Mouse (Mus musculus) activated CD4-positive, CD25-positive, alpha-beta regulatory T cell (primary cell): Measurements from ENCODE around the gene Lrrc73. TPM values are rescaled to one million over a fixed set of nuclear protein-coding genes. Genes with fewer than 3 reads are reported as not detected.

Source experiments
- polyA plus RNA-seq, 2 experiments: library from polyadenylated mRNA; unstranded; fragments of 100-300 nt; shearing (Covaris generic); gene quantifications; one replicate each; pipeline ENCODE4 v1.2.1; 2017

Gene Lrrc73
- polyA plus RNA-seq: under 1 TPM; 0.18 to 0.33 TPM

DNA sequence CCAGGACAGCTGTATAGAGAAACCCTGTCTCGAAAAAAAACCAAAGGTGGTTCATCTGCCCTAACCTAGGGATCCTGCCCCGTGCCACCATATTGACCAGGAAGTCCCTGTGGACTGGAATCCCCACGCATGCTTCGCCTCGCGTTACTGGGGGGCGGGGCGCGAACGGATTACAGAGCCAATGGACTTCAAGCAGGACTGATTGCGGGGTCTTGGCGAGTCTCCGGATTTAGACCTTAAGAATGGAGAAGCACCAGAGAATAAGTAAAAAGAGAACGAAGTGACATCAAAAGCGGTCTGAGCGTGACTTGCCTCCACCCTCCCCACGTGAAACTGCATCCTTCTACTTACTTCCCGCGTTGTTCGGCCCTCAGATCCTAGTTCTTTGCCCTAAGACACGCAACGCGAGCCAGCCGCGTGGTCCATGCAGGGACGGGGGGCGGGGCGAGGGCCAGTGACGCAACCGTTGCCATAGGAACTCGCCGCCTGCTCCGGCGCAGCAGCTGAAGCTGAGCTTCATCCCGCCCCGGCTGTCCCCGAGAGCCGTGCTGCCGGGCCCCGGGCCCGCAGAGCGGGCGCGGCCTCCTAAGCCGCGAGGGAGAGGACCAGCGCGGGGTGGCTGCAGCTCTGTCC is at the start of gene Lrrc73:
Lrrc73 (plus strand) TSS at position 80 of the 633 bp plus-strand sequence.

DNA sequence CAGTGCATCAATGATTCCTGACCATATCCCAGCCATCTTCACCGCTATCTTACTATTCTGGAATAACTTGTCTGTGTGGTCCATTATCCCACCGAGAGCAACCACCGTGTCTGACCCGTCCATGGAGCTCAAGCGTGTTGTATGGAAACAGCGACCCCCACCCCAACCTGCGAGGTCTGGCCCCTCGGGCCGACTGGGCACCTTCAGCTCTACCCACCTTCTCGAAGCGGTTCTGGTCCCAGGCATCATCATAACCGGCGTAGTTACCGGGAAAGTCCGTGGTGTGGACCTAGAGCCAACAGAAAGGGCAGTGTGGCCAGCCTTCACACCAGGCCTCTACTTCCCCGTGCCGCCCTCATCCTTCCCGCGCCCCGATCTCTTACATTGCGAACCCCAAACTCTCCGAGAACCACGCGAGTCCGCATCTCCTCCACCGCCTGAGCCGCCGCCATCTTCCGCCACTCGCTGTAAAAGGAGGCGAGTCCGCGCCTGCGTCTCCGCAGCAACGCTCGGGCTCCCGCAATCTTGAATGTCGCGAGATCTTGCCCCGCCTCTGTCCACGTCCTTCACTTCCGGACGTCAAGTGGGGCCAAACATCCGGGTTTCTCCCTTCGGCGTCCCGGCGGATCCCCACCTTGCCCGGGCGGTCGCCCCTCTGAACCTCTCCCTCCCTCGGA is 5.7 kb upstream of the Lrrc73 start, which contains the start of the genes Polr1c and Yipf3:
Polr1c (minus strand) TSS at position 543 of the 677 bp plus-strand sequence.
Yipf3 (plus strand) TSS at position 569 of the 677 bp plus-strand sequence.

DNA sequence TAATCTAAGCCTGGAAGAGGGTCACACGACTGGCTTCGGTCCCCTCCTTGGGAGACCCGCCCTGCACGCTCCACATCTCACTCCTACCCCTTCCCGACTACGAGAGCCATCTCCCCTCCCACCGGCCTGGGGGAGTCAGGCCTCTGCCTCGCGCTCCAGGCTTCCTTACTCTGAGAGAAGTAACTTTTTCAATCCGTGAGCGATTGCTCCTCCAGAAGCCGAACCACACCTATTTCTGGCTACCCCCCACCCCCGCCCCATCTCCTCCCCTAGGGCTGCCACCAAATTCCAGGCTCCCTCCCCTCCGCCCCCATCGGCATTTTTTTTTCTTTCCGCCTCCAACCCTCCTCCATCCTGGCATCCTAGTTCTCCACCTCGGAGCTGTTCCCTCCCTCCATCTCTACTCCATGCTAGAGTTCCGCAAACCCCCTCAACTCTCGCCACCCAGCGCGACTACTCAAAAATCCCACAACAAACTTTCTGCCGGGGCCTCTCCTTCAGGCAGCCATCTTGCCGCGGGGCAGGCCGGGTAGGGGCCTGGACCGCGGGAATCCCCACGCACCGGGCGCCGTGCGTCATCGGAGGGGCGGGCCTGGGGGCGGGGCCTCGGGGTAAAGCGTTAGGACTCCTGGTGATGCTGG is 29.3 kb downstream of the Lrrc73 start, which contains the start of gene Tjap1:
Tjap1 (minus strand) TSS at position 544 of the 641 bp plus-strand sequence.

DNA sequence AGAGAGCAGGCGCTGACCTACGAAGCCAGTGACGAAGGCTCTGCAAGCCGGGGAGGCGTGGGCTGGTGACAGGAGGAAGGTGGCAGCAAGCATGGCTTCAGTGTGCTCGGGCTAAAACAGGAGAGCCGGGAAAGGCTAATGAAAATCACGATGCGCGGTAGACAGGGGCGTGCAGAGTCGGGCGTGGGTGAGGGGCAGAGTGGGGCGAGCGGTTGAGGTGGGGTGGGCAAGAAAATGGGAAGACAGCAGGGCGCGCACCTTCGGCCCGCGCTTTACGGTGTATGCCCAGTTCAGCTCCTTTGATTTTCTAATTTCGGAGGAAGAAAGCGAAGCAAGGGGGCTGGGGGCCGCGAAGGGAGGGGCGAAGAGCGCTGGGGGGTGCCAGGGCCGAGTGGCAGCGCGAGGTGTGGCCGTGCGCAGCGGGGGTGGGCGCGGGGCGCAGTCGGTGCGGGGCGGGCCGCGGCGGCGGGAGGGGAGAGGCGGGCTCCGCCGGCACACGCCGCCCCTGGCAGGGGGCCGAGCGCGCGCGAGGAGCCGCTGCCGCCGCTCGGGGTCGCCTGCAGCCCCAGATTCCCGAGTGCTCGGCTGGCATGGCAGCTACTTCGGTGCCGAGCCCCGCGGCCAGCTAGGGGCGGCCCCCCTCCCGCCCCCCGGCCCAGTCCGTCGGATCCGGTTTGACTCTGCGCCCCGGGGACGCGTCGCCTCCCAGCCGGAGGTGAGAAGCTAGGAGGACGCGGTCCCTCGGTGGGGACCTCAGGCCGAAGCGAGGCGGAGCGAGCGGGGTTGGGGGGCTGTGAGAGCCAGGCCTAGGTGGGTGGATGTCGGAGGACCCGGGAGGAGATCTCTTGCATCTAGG is 44.3 kb downstream of the Lrrc73 start, which contains the start of gene Dlk2:
Dlk2 (plus strand) TSS at position 58 of the 856 bp plus-strand sequence.

Other genes starting within 250 kb of the Lrrc73 start
- under 1 TPM in 1 of 2 experiments, not detected in 1; 0.88 TPM for gene Vegfa, start 221.2 kb upstream of the Lrrc73 start, polyA plus RNA-seq
- gene Mrps18a, start 142.5 kb upstream of the Lrrc73 start, polyA plus RNA-seq: 10 to 100 TPM; 82.4 to 96.8 TPM
- gene Rsph9, start 109.3 kb upstream of the Lrrc73 start, polyA plus RNA-seq: 1 to 10 TPM in 1 of 2 experiments, under 1 TPM in 1; 0.45 to 2.1 TPM
- 10 to 100 TPM; 53.3 to 59.9 TPM for gene Mad2l1bp, start 100.0 kb upstream of the Lrrc73 start, polyA plus RNA-seq
- 10 to 100 TPM; 81.7 to 84.5 TPM for gene Gtpbp2, start 92.5 kb upstream of the Lrrc73 start, polyA plus RNA-seq
- gene Polh, start 50.9 kb upstream of the Lrrc73 start, polyA plus RNA-seq: 1 to 10 TPM; 6.2 to 6.3 TPM
- 10 to 100 TPM; 33.3 to 33.6 TPM for gene Xpo5, start 50.7 kb upstream of the Lrrc73 start, polyA plus RNA-seq
- gene Polr1c, start 5.5 kb upstream of the Lrrc73 start, polyA plus RNA-seq: 10 to 100 TPM; 39.4 to 64.3 TPM
- gene Yipf3, start 5.5 kb upstream of the Lrrc73 start, polyA plus RNA-seq: 100 to 1,000 TPM; 171 to 238 TPM
- 10 to 100 TPM; 23.2 to 28.3 TPM for gene Tjap1, start 29.5 kb downstream of the Lrrc73 start, polyA plus RNA-seq
- gene Dlk2, start 43.9 kb downstream of the Lrrc73 start, polyA plus RNA-seq: under 1 TPM in 1 of 2 experiments, not detected in 1; 0.14 TPM
- gene Abcc10, start 74.8 kb downstream of the Lrrc73 start, polyA plus RNA-seq: 1 to 10 TPM; 4.2 to 6.3 TPM
- 1 to 10 TPM; 5.5 to 8.9 TPM for gene Zfp318, start 130.2 kb downstream of the Lrrc73 start, polyA plus RNA-seq
- gene Crip3, start 175.4 kb downstream of the Lrrc73 start, polyA plus RNA-seq: under 1 TPM in 1 of 2 experiments, not detected in 1; 0.18 TPM
- gene Slc22a7, start 184.9 kb downstream of the Lrrc73 start, polyA plus RNA-seq: not detected
- gene Ttbk1, start 234.1 kb downstream of the Lrrc73 start, polyA plus RNA-seq: under 1 TPM; 0.23 to 0.81 TPM
- 1 to 10 TPM; 2.9 to 5.3 TPM for gene Dnph1, start 243.2 kb downstream of the Lrrc73 start, polyA plus RNA-seq